Mouse (Mus musculus) heart, adult 8-10 months (tissue): ENCODE measurements around the gene Fggy. TPM values are rescaled to one million over a fixed set of nuclear protein-coding genes. Genes with fewer than 3 reads are reported as not detected.
A peak's percentile ranks its signal among the peaks of the same experiment; 100 is the strongest.

ENCODE experiments used
- DNase-seq: peaks from one replicate; pipeline ENCODE4 v3.0.0; 2022; ENCODE audit warnings: low spot score
- total RNA-seq, 4 experiments: library from RNA; stranded (reverse); gene quantifications; 2 replicates each; pipeline ENCODE4 v1.2.4; 2022

The Fggy gene
- total RNA-seq, 4 experiments from 2014 or later: 8.2 to 12.0 (median 9.5) TPM

GRCm38 (mm10) chr4:95900815-95901214 is 343.5 kb downstream of the Fggy start:
- DNase-seq: no peak

DNA sequence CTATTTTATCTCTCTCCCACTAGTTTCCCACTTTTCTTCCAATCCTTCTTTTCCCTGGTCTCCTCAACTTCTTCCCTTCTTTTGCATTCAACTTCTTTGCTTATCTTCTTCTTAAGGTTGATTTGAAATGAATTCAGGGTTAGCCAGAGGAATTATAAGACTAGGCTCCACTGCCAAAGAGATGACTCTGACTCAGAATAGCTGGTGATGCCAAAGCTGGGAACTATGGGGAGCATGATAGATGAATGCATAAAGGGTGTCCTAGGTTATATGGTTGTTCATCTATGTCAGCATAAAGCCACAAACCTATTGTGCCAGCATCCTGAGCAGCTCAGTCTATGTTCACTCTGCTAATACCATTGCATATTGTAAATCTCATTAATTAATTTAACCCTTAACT is 348.8 kb downstream of the Fggy start:
- DNase-seq: no peak

GRCm38 (mm10) chr4:95909689-95910654 is 352.7 kb downstream of the Fggy start:
- no peak for DNase-seq

DNA sequence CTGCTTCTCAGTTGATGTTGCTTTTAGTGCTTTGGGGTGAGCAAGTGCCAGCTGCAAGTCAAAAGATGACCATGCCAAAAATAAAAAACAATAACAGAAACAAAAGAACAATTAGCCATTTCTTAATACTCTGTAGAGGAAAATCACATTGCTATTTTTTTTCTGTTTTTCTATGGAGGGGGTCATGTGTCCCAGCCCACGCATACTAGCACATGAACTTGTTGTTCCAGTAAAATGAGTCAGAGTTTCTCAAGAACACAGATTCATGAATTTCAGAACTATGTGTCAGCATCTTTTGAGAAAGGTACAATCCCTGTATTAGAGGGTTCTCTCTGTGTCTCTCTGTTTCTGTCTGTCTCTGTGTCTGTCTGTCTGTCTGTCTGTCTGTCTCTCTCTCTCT is 355.7 kb downstream of the Fggy start:
- DNase-seq: no peak

DNA sequence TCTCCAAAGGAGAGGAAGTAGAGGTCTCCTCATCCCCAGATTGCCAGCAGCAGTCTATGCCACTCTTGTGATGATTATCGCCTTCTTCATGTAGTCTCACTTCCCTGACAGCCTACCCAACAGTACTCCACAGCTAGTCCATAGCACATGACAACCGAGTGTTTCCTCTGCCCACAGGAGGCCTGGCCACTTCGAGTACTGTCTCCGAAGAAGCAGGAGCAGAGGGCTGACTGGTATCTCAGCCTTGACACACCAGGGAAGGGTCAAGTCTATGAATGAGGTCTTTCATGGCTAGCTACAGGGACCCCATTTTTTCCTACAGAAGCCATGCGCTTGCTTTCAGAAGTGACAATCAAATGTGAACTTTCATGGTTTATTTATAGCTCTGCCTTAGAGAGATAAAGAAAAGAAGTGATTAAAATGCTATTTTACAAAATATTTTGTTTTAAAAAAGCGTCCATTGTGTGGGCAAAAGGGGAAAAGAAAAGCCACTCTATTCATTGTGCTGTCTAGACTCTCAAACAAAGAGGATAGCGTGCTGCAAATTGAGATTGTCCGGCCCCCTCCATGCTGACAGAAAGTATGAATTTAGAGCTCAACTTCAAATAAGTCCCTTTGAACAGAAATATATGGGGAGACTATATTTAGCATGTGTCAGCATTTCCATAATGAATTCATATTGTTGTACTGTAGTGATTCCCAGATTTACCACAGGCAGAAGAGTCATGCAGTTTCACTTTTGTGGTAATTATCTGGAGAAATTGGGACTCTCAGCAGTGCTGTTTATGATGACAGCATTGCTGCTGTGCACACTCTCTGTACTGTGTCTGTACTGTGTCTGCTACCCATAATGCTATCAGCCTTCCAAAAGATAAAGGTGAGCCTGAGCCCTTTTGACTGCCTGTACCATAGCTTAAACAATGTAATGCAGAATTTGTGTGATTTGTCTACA is 358.6 kb downstream of the Fggy start:
- DNase-seq: no peak

- no peak for DNase-seq
These were observed 360.4 kb downstream of the Fggy start for GRCm38 (mm10) chr4:95917703-95918102.

DNA sequence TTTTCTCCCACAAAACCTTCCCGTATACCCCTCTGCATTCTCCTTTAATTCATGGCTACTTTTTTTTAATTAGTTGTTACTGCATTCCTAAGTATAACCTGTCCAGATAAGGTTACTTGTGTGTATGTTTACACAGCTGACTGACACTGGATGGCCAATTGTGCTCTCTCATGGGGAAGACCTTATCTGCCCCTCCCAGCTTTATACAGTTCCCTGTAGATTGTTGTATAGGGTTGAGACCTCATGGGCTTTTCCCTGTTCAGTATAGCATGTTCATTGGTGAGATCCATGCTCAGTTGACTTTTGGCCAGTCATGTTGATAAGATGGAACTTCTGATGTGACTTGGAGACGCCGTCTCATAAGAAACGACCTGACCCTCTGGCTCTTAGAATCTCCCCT is 363.1 kb downstream of the Fggy start:
- no peak for DNase-seq

DNA sequence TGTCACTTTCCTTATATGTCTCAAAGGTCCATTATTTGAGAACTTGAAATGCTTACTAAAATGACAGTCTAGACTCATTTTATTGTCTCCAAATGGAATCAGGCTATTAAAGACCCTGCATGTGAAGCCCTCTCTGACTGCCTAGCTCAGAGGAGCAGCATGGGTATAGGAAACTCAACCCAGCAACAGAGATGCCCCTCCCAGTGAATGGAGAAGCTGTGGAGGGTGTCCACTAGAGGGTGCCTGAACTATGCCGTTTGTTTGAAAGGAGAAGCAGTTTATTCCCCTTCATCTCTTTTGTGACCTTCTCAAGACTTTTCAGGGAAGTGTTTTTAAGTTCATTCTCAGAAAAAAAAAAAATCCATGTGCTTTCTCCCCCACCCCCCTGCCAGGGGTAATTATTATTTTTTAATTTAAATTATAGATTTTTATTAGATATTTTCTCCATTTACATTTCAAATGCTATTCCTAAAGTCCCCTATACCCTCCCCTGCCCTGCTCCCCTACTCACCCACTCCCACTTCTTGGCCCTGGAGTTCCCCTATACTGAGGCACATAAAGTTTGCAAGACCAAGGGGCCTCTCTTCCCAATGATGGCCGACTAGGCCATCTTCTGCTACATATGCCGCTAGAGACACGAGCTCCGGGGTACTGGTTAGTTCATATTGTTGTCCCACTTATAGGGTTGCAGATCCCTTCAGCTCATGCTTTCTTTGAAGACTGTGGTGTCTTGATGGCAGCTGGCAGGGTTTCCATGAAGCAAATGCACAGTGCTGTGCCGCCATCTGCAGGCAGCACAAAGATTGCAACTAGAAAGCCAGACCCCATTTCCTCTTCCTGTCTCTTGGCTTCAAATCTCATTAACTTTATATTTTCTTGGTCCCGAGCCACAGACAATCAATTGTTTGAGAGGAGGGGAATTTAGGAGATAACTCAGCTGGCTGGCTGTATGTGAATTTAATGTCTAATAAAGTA is 367.2 kb downstream of the Fggy start:
- DNase-seq: peak; percentile 55

GRCm38 (mm10) chr4:95928846-95929245 is 371.5 kb downstream of the Fggy start:
- no peak for DNase-seq

- DNase-seq: no peak
These were observed 372.6 kb downstream of the Fggy start for GRCm38 (mm10) chr4:95929936-95930335.

- no peak for DNase-seq
These were observed 374.0 kb downstream of the Fggy start for GRCm38 (mm10) chr4:95931331-95931730.

GRCm38 (mm10) chr4:95933801-95934356 is 376.6 kb downstream of the Fggy start:
- DNase-seq: no peak

DNA sequence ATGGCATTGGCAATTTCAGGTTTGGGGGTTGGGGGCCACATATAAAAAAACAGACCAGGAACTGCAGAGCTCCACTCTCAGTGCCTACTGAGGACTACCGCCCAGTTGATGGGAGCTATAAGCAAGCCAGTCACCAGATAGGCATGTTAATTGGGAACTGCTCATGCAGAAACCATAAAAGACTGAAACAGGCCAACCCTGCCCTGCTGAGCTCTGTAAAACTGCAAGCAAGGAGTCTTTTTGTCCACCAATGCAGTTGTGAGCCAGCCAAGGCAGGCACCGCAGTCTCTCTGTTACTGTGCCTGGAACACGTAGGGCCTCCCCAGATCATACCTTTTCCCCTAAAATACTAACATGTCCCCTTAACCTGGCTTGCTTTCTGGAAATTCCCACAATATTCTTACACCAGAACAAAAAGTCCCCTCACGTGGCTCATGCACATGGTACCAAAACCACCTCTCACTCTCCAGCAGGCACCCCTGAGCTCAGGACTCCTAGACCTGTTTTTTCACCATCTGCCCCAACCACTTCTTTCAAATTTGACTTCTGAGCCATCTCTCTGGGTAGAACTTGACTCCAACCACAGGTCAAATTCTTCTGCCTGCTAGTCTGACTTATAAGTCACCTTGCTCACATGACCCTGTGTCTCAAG is 377.2 kb downstream of the Fggy start:
- no peak for DNase-seq

DNA sequence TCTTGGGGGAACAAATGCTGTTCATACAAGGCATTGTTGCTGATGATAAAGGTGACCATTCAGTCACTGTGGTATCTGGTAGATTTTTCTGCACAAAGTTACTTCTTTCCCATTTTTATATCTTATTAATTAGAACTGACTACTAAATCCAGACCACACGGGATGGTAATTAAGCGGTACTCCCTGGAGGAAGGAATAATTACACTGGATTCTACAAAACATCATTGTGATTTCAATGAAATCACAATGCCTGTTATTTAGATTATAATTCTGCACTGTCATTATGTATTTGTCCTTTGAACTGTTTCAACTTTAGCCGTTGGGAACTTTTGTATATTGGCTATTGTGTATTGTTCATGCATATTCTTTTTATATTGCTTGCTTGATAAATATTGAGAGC is 381.4 kb downstream of the Fggy start:
- DNase-seq: no peak

GRCm38 (mm10) chr4:95947896-95948295 is 390.6 kb downstream of the Fggy start:
- DNase-seq: no peak

DNA sequence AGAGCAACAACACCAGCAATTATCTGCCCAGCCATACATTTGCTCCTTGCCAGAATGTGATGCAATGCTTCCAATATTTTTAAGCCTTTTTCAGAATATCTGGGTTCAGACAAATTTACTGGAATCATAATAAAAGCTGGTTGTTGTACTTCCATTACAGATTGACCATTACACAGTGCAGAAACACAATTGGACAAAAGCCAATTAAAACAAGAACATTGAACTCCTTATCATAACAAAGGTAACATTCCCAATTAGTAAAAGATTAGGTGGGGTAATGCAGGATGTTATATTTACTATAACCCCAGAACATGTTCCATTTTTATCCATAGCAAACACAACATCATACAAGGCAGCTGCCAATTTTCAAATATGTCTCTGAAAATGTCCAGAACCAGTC is 396.0 kb downstream of the Fggy start:
- DNase-seq: no peak

GRCm38 (mm10) chr4:95966928-95967724 is 409.8 kb downstream of the Fggy start, which contains the start of gene Hook1:
Gene Hook1, plus strand, starts transcription at chr4:95967240.
- peak; percentile 74 for DNase-seq
